Mouse (Mus musculus): ENCODE data around the gene Numa1. TPM values are rescaled to one million over a fixed set of nuclear protein-coding genes. Genes with fewer than 3 reads are reported as not detected.

Numa1 gene
- polyA plus RNA-seq, 1 experiment from 2014 or later, result 20.7 TPM

DNA sequence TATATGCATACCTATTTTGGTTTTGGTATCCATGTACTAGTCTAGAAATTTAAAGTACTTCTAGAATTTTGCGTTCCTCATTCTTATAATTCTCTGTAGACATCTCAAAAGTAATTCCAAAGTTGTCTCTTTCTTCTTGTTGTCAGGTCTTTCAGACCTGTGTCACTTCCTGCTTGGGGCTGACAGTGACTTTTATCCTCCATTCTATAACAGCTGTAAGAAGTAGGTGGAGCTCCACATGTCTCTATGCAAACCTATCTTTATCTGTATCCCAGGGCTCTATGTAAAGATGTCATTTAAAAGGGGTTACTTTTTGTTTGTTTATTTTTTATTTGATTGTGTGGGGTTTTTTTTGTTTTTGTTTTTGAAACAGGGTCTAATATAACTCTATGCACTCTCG is 29.7 kb downstream of the Numa1 start:
- ATAC-seq (ENCODE audit: low FRiP score, low TSS enrichment), result no peak
- H3K4me1 ChIP-seq (replicated peaks; ENCODE audit: control insufficient read depth, insufficient read depth), result no peaks in the 10 kb centered on the region
- no peak overlapping the region for H3K4me3 ChIP-seq (ENCODE audit: low read depth, low read length)
- no peaks in the 10 kb centered on the region for H3K27me3 ChIP-seq (ENCODE audit: control insufficient read depth, insufficient read depth, low read length)
- no peak for DNase-seq (ENCODE audit: low spot score)
- no peak overlapping the region for H3K9ac ChIP-seq (ENCODE audit: low read length)
- no peaks in the 10 kb centered on the region for H3K36me3 ChIP-seq (ENCODE audit: control insufficient read depth, insufficient read depth, low read length)
- no peak overlapping the region for H3K4me2 ChIP-seq (replicated peaks; ENCODE audit: low read depth)
- H3K27ac ChIP-seq (replicated peaks), result no peak overlapping the region
- no peak for TF ChIP-seq EP300 (optimal IDR thresholded peaks at IDR 0.05)
- no peak for TF ChIP-seq CTCF (IDR thresholded peaks at IDR 0.05; ENCODE audit: low read depth)
- no peaks in the 10 kb centered on the region for H3K9me3 ChIP-seq (ENCODE audit: control insufficient read depth, low read length)
- 90% methylated on average over 2 of the region's 2 CpGs for WGBS

DNA sequence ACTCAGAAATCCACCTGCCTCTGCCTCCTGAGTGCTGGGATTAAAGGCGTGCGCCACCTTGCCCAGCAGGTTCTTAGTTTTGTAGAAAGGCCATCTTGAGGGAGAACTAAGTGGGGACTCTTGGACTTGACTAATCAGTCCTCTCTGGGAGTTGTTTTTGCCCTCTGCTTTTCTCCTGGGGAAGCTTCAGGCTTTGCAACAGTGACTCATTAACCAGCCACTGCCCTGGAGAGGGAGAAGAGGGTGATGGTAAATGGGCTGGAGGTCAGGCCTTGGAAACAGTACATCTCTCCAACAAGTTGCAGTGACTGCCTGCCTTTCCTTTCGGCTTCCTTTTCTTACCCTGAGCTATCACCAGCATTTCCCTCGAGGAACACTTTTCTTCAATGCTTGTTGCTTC is 30.6 kb downstream of the Numa1 start:
- H3K4me3 ChIP-seq (ENCODE audit: low read depth, low read length), result no peak overlapping the region
- no peaks in the 10 kb centered on the region for H3K27me3 ChIP-seq (ENCODE audit: control insufficient read depth, insufficient read depth, low read length)
- no peak overlapping the region for H3K9ac ChIP-seq (ENCODE audit: low read length)
- no peak overlapping the region for H3K27ac ChIP-seq (replicated peaks)
- H3K9me3 ChIP-seq (ENCODE audit: control insufficient read depth, low read length), result no peaks in the 10 kb centered on the region
- H3K36me3 ChIP-seq (ENCODE audit: control insufficient read depth, insufficient read depth, low read length), result no peaks in the 10 kb centered on the region
- 86% methylated on average over 4 of the region's 4 CpGs for WGBS
- H3K4me2 ChIP-seq (replicated peaks; ENCODE audit: low read depth), result no peak overlapping the region
- DNase-seq (ENCODE audit: low spot score) (peak; percentile 33), ATAC-seq (ENCODE audit: low FRiP score, low TSS enrichment) (peak; percentile 89)
- no peaks in the 10 kb centered on the region for H3K4me1 ChIP-seq (replicated peaks; ENCODE audit: control insufficient read depth, insufficient read depth)
- TF ChIP-seq CTCF (IDR thresholded peaks at IDR 0.05; ENCODE audit: low read depth) (no peak), EP300 (optimal IDR thresholded peaks at IDR 0.05) (no peak)

DNA sequence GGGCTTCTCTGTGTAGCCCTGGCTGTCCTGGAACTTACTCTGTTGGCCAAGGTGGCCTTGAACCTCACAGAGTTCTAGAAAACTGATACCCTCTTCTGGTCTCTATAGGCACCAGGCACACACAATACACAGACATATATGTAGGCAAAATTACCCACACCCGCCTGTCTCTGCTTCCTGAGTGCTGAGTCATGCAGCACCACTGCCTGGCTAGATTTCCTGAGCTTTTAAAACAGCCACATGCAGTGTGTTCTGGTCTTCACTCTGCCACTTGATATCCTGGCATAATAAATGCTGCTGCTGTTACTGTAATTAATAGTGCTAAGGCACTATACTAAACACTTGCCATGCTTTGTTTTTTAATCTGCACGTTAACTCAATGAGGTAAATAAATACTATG is 31.7 kb downstream of the Numa1 start:
- Histone ChIP-seq H3K36me3 (ENCODE audit: control insufficient read depth, insufficient read depth, low read length) (no peaks in the 10 kb centered on the region), H3K4me1 (replicated peaks; ENCODE audit: control insufficient read depth, insufficient read depth) (no peaks in the 10 kb centered on the region), H3K27me3 (ENCODE audit: control insufficient read depth, insufficient read depth, low read length) (no peaks in the 10 kb centered on the region), H3K9ac (ENCODE audit: low read length) (no peak overlapping the region), H3K4me3 (ENCODE audit: low read depth, low read length) (no peak overlapping the region), H3K4me2 (replicated peaks; ENCODE audit: low read depth) (no peak overlapping the region), H3K27ac (replicated peaks) (no peak overlapping the region), H3K9me3 (ENCODE audit: control insufficient read depth, low read length) (no peaks in the 10 kb centered on the region)
- 40% methylated on average over 2 of the region's 2 CpGs for WGBS
- ATAC-seq (ENCODE audit: low FRiP score, low TSS enrichment) (no peak), DNase-seq (ENCODE audit: low spot score) (no peak)
- TF ChIP-seq CTCF (IDR thresholded peaks at IDR 0.05; ENCODE audit: low read depth) (no peak), EP300 (optimal IDR thresholded peaks at IDR 0.05) (no peak)

DNA sequence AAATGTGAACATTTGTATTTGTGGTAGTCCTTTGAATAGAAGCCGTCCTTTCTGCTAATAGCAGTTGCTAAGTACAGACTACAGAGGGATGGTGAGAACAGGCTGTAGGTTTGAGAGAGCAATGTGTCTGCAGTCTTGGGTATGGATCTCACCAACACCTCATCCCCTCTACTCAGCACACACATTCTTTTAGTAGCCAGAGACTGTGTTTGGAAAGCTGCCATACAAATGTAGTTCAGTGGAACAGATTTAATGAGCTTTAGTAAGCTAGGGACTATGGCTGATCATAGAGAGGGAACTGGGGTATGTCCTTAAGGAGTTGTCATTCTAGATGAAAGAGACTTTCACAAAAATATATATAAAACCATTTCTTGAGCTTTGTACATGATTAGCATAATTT is 33.3 kb downstream of the Numa1 start:
- H3K4me3 ChIP-seq (ENCODE audit: low read depth, low read length), result no peak overlapping the region
- no peaks in the 10 kb centered on the region for H3K27me3 ChIP-seq (ENCODE audit: control insufficient read depth, insufficient read depth, low read length)
- no peak overlapping the region for H3K4me2 ChIP-seq (replicated peaks; ENCODE audit: low read depth)
- H3K4me1 ChIP-seq (replicated peaks; ENCODE audit: control insufficient read depth, insufficient read depth), result no peaks in the 10 kb centered on the region
- 76% methylated on average over 1 of the region's 1 CpGs for WGBS
- H3K36me3 ChIP-seq (ENCODE audit: control insufficient read depth, insufficient read depth, low read length), result no peaks in the 10 kb centered on the region
- no peak for ATAC-seq (ENCODE audit: low FRiP score, low TSS enrichment)
- no peak for DNase-seq (ENCODE audit: low spot score)
- H3K27ac ChIP-seq (replicated peaks), result no peak overlapping the region
- no peak overlapping the region for H3K9ac ChIP-seq (ENCODE audit: low read length)
- H3K9me3 ChIP-seq (ENCODE audit: control insufficient read depth, low read length), result no peaks in the 10 kb centered on the region
- no peak for TF ChIP-seq CTCF (IDR thresholded peaks at IDR 0.05; ENCODE audit: low read depth)
- no peak for TF ChIP-seq EP300 (optimal IDR thresholded peaks at IDR 0.05)

DNA sequence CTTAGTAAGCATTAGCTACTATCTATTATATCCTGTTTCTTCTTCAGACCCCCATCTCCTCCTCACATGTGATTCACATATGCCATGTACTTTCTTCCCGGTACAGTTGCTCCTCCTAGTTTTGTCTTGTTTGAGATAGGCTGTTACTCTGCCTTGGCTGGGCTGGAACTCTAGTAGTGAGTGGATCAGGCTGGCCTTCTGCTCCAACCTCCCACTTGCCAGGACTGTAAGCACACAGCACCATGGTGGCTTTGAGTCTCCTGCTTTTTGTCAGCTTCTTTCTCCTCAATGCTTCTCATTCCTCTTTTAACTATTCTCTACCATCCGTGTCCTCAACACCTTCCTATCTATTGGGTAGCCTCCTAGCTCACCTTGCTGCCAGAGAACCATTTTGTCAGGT is 34.8 kb downstream of the Numa1 start:
- Histone ChIP-seq H3K9me3 (ENCODE audit: control insufficient read depth, low read length) (no peaks in the 10 kb centered on the region), H3K36me3 (ENCODE audit: control insufficient read depth, insufficient read depth, low read length) (no peaks in the 10 kb centered on the region), H3K4me3 (ENCODE audit: low read depth, low read length) (no peak overlapping the region), H3K27me3 (ENCODE audit: control insufficient read depth, insufficient read depth, low read length) (no peaks in the 10 kb centered on the region), H3K9ac (ENCODE audit: low read length) (no peak overlapping the region), H3K4me1 (replicated peaks; ENCODE audit: control insufficient read depth, insufficient read depth) (no peaks in the 10 kb centered on the region; the same call in 1 of the 2 replicates), H3K4me2 (replicated peaks; ENCODE audit: low read depth) (no peak overlapping the region; the same call in 1 of the 2 replicates), H3K27ac (replicated peaks) (0 out of 2 replicates have a peak overlapping the region, but pooled peaks have one; percentile 24)
- WGBS, result 43% methylated on average over 2 of the region's 2 CpGs
- ATAC-seq (ENCODE audit: low FRiP score, low TSS enrichment) (no peak), DNase-seq (ENCODE audit: low spot score) (no peak)
- no peak for TF ChIP-seq CTCF (IDR thresholded peaks at IDR 0.05; ENCODE audit: low read depth)
- TF ChIP-seq EP300 (optimal IDR thresholded peaks at IDR 0.05), result no peak

DNA sequence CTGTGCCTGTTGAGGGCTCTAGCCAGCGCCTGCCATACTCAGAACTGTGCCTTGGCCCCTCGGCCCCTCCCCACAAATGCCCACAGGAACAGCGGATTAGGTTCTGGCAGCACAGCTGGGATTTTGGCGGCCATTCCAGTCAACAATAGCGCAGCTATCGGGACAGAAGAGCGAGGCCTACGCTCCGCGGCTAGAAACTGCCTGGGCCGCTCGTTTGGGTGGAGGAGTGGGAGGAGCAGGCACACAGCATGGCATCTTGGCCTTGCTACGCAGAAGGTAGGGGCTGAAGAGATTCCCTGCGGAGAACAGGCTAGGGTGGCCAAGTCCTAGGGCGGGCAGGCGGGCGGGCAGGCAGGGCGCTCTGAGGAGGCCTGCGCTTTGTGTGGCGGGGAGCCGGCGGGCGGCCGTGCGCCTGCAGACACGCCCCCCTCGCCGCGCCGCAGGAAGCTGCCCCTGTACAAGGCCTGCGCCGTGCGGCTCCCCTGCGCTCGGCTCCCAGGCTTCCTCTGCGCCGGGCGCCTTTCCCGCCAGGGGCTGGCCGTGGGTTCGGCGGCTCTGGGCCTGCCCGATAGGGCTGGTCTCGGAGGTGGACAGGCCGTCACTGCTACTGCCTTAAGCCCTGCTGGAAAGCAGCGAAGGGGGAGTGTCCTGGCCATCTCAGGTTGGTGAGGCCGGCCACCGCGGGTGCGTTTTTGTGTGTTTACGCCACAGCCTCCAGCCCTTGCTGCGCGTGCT is 36.0 kb downstream of the Numa1 start:
- under 1% methylated on average over 47 of the region's 53 CpGs for WGBS
- DNase-seq (ENCODE audit: low spot score) (peak; percentile 89), ATAC-seq (ENCODE audit: low FRiP score, low TSS enrichment) (peak; percentile 86)
- Histone ChIP-seq H3K27me3 (ENCODE audit: control insufficient read depth, insufficient read depth, low read length) (no peaks in the 10 kb centered on the region), H3K4me1 (replicated peaks; ENCODE audit: control insufficient read depth, insufficient read depth) (peaks cover 3% of the 10 kb centered on the region; the same call in 1 of the 2 replicates), H3K36me3 (ENCODE audit: control insufficient read depth, insufficient read depth, low read length) (no peaks in the 10 kb centered on the region), H3K4me2 (replicated peaks; ENCODE audit: low read depth) (peak overlapping the region; percentile 82), H3K4me3 (ENCODE audit: low read depth, low read length) (peak overlapping the region; percentile 72), H3K9ac (ENCODE audit: low read length) (peak overlapping the region; percentile 84), H3K27ac (replicated peaks) (peak overlapping the region; percentile 100), H3K9me3 (ENCODE audit: control insufficient read depth, low read length) (no peaks in the 10 kb centered on the region)
- TF ChIP-seq EP300 (optimal IDR thresholded peaks at IDR 0.05), result no peak
- no peak; the same call in none of the 2 replicates for TF ChIP-seq CTCF (IDR thresholded peaks at IDR 0.05; ENCODE audit: low read depth)

All from stomach, postnatal 0 days (tissue).